Mouse (Mus musculus) heart, postnatal 0 days (tissue): ENCODE data around the gene Zcchc2.

Experiments used
- CTCF ChIP-seq: IDR thresholded peaks from 2 replicates; pipeline ENCODE4 v1.5.1; 2016; ENCODE audit warnings: antibody characterized with exemption, control low read depth, low read depth
- EP300 ChIP-seq: IDR thresholded peaks from 2 replicates; pipeline ENCODE4 v1.6.1; 2016; ENCODE audit warnings: antibody characterized with exemption, low read depth

- TF ChIP-seq CTCF (no peak), EP300 (no peak)
Observed at GRCm38 (mm10) chr1:106030331-106030730, 40.1 kb downstream of the Zcchc2 start.
